Mouse (Mus musculus) kidney, postnatal 0 days (tissue): Measurements from ENCODE around the gene Mpp6. TPM values are rescaled to one million over a fixed set of nuclear protein-coding genes. Genes with fewer than 3 reads are reported as not detected.

Experiments
- ATAC-seq: fragments of 200-750 bp; cut with Nextera tagmentation; replicated peaks from 2 replicates; pipeline ENCODE4 v1.8.0; 2017; ENCODE audit warnings: low read depth, moderate number of reproducible peaks, moderate TSS enrichment, moderate library complexity; ENCODE audit not compliant: low FRiP score
- DNase-seq: peaks from one replicate; pipeline ENCODE4 v3.0.0-alpha.2; 2016; ENCODE audit warnings: low spot score
- H3K27ac ChIP-seq: fragments of 300-500 bp; sonication (generic); 2 replicates; pipeline ENCODE4 v1.5.1; 2014; ENCODE audit warnings: mild to moderate bottlenecking
- H3K27me3 ChIP-seq: fragments of 300-500 bp; sonication (generic); 2 replicates; pipeline ENCODE4 v1.6.1; 2014; ENCODE audit warnings: low read length, mixed read lengths; ENCODE audit not compliant: insufficient read depth
- H3K36me3 ChIP-seq: fragments of 300-500 bp; sonication (generic); 2 replicates; pipeline ENCODE4 v1.6.1; 2014; ENCODE audit warnings: low read length, mixed read lengths; ENCODE audit not compliant: insufficient read depth
- H3K4me1 ChIP-seq: fragments of 300-500 bp; sonication (generic); replicated peaks from 2 replicates; pipeline ENCODE4 v1.6.1; 2014; ENCODE audit warnings: antibody characterized with exemption, low read length, mixed read lengths; ENCODE audit not compliant: insufficient read depth
- H3K4me2 ChIP-seq: fragments of 300-500 bp; sonication (generic); 2 replicates; pipeline ENCODE4 v1.6.1; 2014; ENCODE audit warnings: mild to moderate bottlenecking, low read length, moderate library complexity, mixed read lengths
- H3K4me3 ChIP-seq: fragments of 300-500 bp; sonication (generic); replicated peaks from 2 replicates; pipeline ENCODE4 v1.5.1; 2014; ENCODE audit warnings: low read depth, low read length
- H3K9ac ChIP-seq: fragments of 300-500 bp; sonication (generic); 2 replicates; pipeline ENCODE4 v1.6.1; 2014; ENCODE audit warnings: low read depth, low read length
- H3K9me3 ChIP-seq: fragments of 300-500 bp; sonication (generic); replicated peaks from 2 replicates; pipeline ENCODE4 v1.6.1; 2016; ENCODE audit warnings: low read length, inconsistent platforms, mixed read lengths
- CTCF ChIP-seq: IDR thresholded peaks from 2 replicates; pipeline ENCODE4 v1.5.1; 2016; ENCODE audit warnings: antibody characterized with exemption, low read depth, mild to moderate bottlenecking, moderate library complexity
- WGBS: fragments of 180-500 bp; shearing (Covaris S2); extraction: QIAGEN DNeasy Blood & Tissue Kit; methylation state at CpG from one replicate; pipeline ENCODE4 v1.1.7; 2014; 5-methylcytosine and 5-hydroxymethylcytosine counted together
- polyA plus RNA-seq: library from polyadenylated mRNA; unstranded; fragments of >200 nt; fragmentation: Nextera tagmentation; extraction: Ambion mirVana; gene quantifications from 2 replicates; pipeline ENCODE4 v1.2.1, GENCODE M21; 2015

Mpp6 gene
- polyA plus RNA-seq, 1 experiment from 2014 or later, result 96.1 TPM

- Histone ChIP-seq H3K27me3 (no peaks in the 10 kb centered on the region), H3K9ac (no peak overlapping the region), H3K4me1 (0 out of 2 replicates have a peak, but pooled peaks cover 3% of the 10 kb centered on the region), H3K4me2 (peak overlapping the region; percentile 38), H3K36me3 (no peaks in the 10 kb centered on the region), H3K9me3 (no peaks in the 10 kb centered on the region), H3K27ac (no peak overlapping the region), H3K4me3 (no peak overlapping the region)
- peak; percentile 23; the same call in 1 of the 2 replicates for ATAC-seq
- peak; percentile 90 for TF ChIP-seq CTCF
- WGBS, result 2% methylated on average over 8 of the region's 8 CpGs
- DNase-seq, result peak; percentile 97
Measured at GRCm38 (mm10) chr6:50112775-50113174, 2.7 kb downstream of the Mpp6 start.

- ATAC-seq (no peak), DNase-seq (no peak)
- H3K27me3 ChIP-seq, result no peaks in the 10 kb centered on the region
- no peak overlapping the region for H3K4me3 ChIP-seq
- no peak overlapping the region for H3K9ac ChIP-seq
- H3K4me1 ChIP-seq, result 0 out of 2 replicates have a peak, but pooled peaks cover 3% of the 10 kb centered on the region
- no peak overlapping the region for H3K4me2 ChIP-seq
- H3K36me3 ChIP-seq, result no peaks in the 10 kb centered on the region
- no peaks in the 10 kb centered on the region for H3K9me3 ChIP-seq
- H3K27ac ChIP-seq, result no peak overlapping the region
- WGBS, result 78% methylated on average over 6 of the region's 6 CpGs
- no peak for TF ChIP-seq CTCF
Measured at GRCm38 (mm10) chr6:50114280-50114679, 4.2 kb downstream of the Mpp6 start.

GRCm38 (mm10) chr6:50120931-50121330 lies 10.9 kb downstream of the Mpp6 start:
- WGBS, result 63% methylated on average over 1 of the region's 1 CpGs
- no peak for TF ChIP-seq CTCF
- Histone ChIP-seq H3K36me3 (no peaks in the 10 kb centered on the region), H3K4me3 (no peak overlapping the region), H3K4me2 (no peak overlapping the region), H3K27me3 (no peaks in the 10 kb centered on the region), H3K9me3 (no peaks in the 10 kb centered on the region), H3K27ac (no peak overlapping the region), H3K4me1 (no peaks in the 10 kb centered on the region), H3K9ac (no peak overlapping the region)
- DNase-seq, result no peak
- no peak for ATAC-seq

- H3K4me3 ChIP-seq, result no peak overlapping the region
- H3K4me2 ChIP-seq, result no peak overlapping the region
- DNase-seq, result no peak
- H3K27me3 ChIP-seq, result no peaks in the 10 kb centered on the region
- 94% methylated on average over 4 of the region's 4 CpGs for WGBS
- no peaks in the 10 kb centered on the region for H3K4me1 ChIP-seq
- no peaks in the 10 kb centered on the region for H3K36me3 ChIP-seq
- no peak overlapping the region for H3K27ac ChIP-seq
- ATAC-seq, result no peak
- TF ChIP-seq CTCF, result no peak
- H3K9ac ChIP-seq, result no peak overlapping the region
- H3K9me3 ChIP-seq, result no peaks in the 10 kb centered on the region
Measured at GRCm38 (mm10) chr6:50122835-50123234, 12.8 kb downstream of the Mpp6 start.

GRCm38 (mm10) chr6:50124197-50124596 lies 14.2 kb downstream of the Mpp6 start:
- H3K27ac ChIP-seq, result no peak overlapping the region
- H3K36me3 ChIP-seq, result no peaks in the 10 kb centered on the region
- H3K4me3 ChIP-seq, result no peak overlapping the region
- DNase-seq (no peak), ATAC-seq (no peak)
- no peaks in the 10 kb centered on the region for H3K9me3 ChIP-seq
- no peaks in the 10 kb centered on the region for H3K4me1 ChIP-seq
- TF ChIP-seq CTCF, result no peak
- no peak overlapping the region for H3K4me2 ChIP-seq
- no peaks in the 10 kb centered on the region for H3K27me3 ChIP-seq
- H3K9ac ChIP-seq, result no peak overlapping the region
- WGBS, result 80% methylated on average over 2 of the region's 2 CpGs

GRCm38 (mm10) chr6:50126331-50126730 lies 16.3 kb downstream of the Mpp6 start:
- Histone ChIP-seq H3K27me3 (no peaks in the 10 kb centered on the region), H3K4me3 (no peak overlapping the region), H3K36me3 (no peaks in the 10 kb centered on the region), H3K27ac (no peak overlapping the region; the same call in 1 of the 2 replicates), H3K4me1 (no peaks in the 10 kb centered on the region), H3K4me2 (no peak overlapping the region), H3K9me3 (no peaks in the 10 kb centered on the region), H3K9ac (no peak overlapping the region)
- WGBS, result 86% methylated on average over 2 of the region's 2 CpGs
- TF ChIP-seq CTCF, result no peak
- ATAC-seq, result no peak
- no peak for DNase-seq

- Histone ChIP-seq H3K4me2 (no peak overlapping the region), H3K9me3 (no peaks in the 10 kb centered on the region), H3K9ac (no peak overlapping the region), H3K27me3 (no peaks in the 10 kb centered on the region), H3K36me3 (no peaks in the 10 kb centered on the region), H3K27ac (no peak overlapping the region; the same call in 1 of the 2 replicates), H3K4me3 (no peak overlapping the region), H3K4me1 (no peaks in the 10 kb centered on the region)
- 97% methylated on average over 6 of the region's 6 CpGs for WGBS
- no peak for TF ChIP-seq CTCF
- no peak for DNase-seq
- ATAC-seq, result no peak
Measured at GRCm38 (mm10) chr6:50127536-50127935, 17.5 kb downstream of the Mpp6 start.
